9 mouse cellular contexts compared by ENCODE assay signal in the genomic region with DNA sequence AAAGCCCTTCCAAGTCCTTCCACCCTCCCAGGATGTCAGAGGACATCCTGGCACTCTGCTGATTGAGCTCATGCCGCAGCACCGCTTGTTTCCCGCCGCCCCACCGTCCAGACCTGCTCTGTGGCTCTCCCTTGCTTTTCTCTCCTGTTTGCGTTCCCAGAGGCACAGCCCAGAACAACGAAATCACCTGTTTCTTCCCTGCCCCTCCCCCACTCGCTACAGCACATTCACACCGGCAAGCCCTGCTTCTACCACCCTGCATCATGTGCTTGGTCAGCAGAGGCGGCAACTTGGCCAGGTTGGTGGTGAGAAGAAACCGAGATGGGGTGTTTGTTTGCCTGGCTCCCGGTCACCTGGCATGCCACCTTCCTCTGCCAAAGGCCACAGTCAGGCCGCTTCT. TPM values are rescaled to one million over a fixed set of nuclear protein-coding genes. Genes with fewer than 3 reads are reported as not detected.
DNase-seq lines count a peak whose midpoint lies in the region; ATAC-seq and TF ChIP-seq lines count a peak whose summit lies in the region.
"Had no signal": no experiment of that assay in that cellular context is flagged by ENCODE, and none has a peak within 500 bp of the region (broad histone marks: within the 10 kb centered on the region; RNA-seq: fewer than 3 reads in every experiment).

No protein-coding gene starts in this region.

- no peak for TF ChIP-seq POLR2A in lung, adult 2 months (IDR thresholded peaks at IDR 0.05; ENCODE audit: borderline replicate concordance, extremely low read depth, low read depth, low read length)

- peak; percentile 12 for DNase-seq in CD4-positive, CD25-positive, alpha-beta regulatory T cell, adult 2 months (ENCODE audit: low read depth, low spot score)
- no peak for DNase-seq in lung, adult 2 months
- DNase-seq in lung, postnatal 25 days (ENCODE audit: low spot score): no peak
- DNase-seq in kidney, postnatal 4 days: peak; percentile 50 to 69
- DNase-seq in thymus, postnatal 14 days: peak; percentile 54
- DNase-seq in spleen, postnatal 14 days (ENCODE audit: low spot score in 2 of 2): no peak
- no peak for DNase-seq in retina, postnatal 1 day

- ATAC-seq in CD4-positive, CD25-positive, alpha-beta regulatory T cell, adult 4 months: no peak

- peak overlapping the region; percentile 24 for H3K4me3 ChIP-seq in lung, adult 2 months (replicated peaks; ENCODE audit: extremely low read depth, low read depth, low read length)
- H3K4me3 ChIP-seq: hindbrain, embryonic 15.5 days had no signal

- peaks cover 2% of the 10 kb centered on the region; the same call in 1 of the 2 replicates for H3K4me1 ChIP-seq in lung, adult 2 months (ENCODE audit: control insufficient read depth, insufficient read depth, low read length)

- 33% methylated on average over 13 of the region's 13 CpGs for WGBS in lung, adult 2 months

- no peak for TF ChIP-seq CTCF in lung, adult 2 months (IDR thresholded peaks at IDR 0.05; ENCODE audit: insufficient read depth, low read length)

RNA-seq across cellular contexts. Expression of a gene that starts 13.9 kb away (rescaled TPM):
- polyA plus RNA-seq in CD4-positive, CD25-positive, alpha-beta regulatory T cell, adult 4 months (2017; shearing (Covaris generic)): 10 to 100 TPM; 72.3 to 84.2 TPM
- 5.6 and 7.1 TPM in 2 replicates for polyA plus RNA-seq in lung, adult 2 months (2012; rRNA removed)

RNA-seq across cellular contexts. Expression of a gene that starts 55.9 kb away (rescaled TPM):
- polyA plus RNA-seq in CD4-positive, CD25-positive, alpha-beta regulatory T cell, adult 4 months (2017; shearing (Covaris generic)): 10 to 100 TPM; 17.5 to 20.6 TPM
- 25.5 and 35.6 TPM in 2 replicates for polyA plus RNA-seq in lung, adult 2 months (2012; rRNA removed)

Comparison
In these comparisons a context has a peak if more than half of its experiments do, and no peak if none do; other contexts are left out.
1. DNase-seq: peak in CD4-positive, CD25-positive, alpha-beta regulatory T cell, adult 2 months (single experiment), kidney, postnatal 4 days (2 of 2) and thymus, postnatal 14 days (single experiment); none in lung, adult 2 months (single experiment), lung, postnatal 25 days (single experiment), spleen, postnatal 14 days (0 of 2) and retina, postnatal 1 day (single experiment).